In genomic region chr4:58285687-58286086, GRCm38 (mm10) we compare ENCODE assay signal across 15 mouse cellular contexts. TPM values are rescaled to one million over a fixed set of nuclear protein-coding genes. Genes with fewer than 3 reads are reported as not detected.
A peak's percentile ranks its signal among the peaks of the same experiment; 100 is the strongest.
DNase-seq lines count a peak whose midpoint lies in the region; ATAC-seq and TF ChIP-seq lines count a peak whose summit lies in the region.
"Had no signal": no experiment of that assay in that cellular context is flagged by ENCODE, and none has a peak within 500 bp of the region (broad histone marks: within the 10 kb centered on the region; RNA-seq: fewer than 3 reads in every experiment).

Gene Musk, plus strand, starts transcription at chr4:58285960.

- no peak for TF ChIP-seq EP300 in CH12.LX (IDR thresholded peaks at IDR 0.05; ENCODE audit: low read length)

- no peak for TF ChIP-seq POLR2A in CH12.LX (IDR thresholded peaks at IDR 0.05; ENCODE audit: low read depth, low read length)

- H3K27me3 ChIP-seq in heart, embryonic 16.5 days (ENCODE audit: control insufficient read depth, insufficient read depth, low read length) = no peaks in the 10 kb centered on the region
- H3K27me3 ChIP-seq in CH12.LX (replicated peaks) = no peaks in the 10 kb centered on the region
- H3K27me3 ChIP-seq: hindbrain, embryonic 15.5 days; midbrain, embryonic 13.5 days had no signal

- no peak for TF ChIP-seq CTCF in CH12.LX (conservative IDR thresholded peaks at IDR 0.05 in 1 of 2, IDR thresholded peaks at IDR 0.05 in 1 of 2; ENCODE audit: low read depth in 2 of 2, low read length in 2 of 2)
- no peak; the same call in 1 of the 2 replicates for TF ChIP-seq CTCF in gastrocnemius, adult 2 months (IDR thresholded peaks at IDR 0.05)

- no peaks in the 10 kb centered on the region for H3K9me3 ChIP-seq in heart, embryonic 16.5 days (replicated peaks; ENCODE audit: control insufficient read depth, low read length)
- no peaks in the 10 kb centered on the region for H3K9me3 ChIP-seq in CH12.LX (replicated peaks; ENCODE audit: low read length)
- H3K9me3 ChIP-seq: hindbrain, embryonic 15.5 days; midbrain, embryonic 13.5 days had no signal

- no peaks in the 10 kb centered on the region for H3K79me2 ChIP-seq in CH12.LX (replicated peaks; ENCODE audit: control insufficient read depth, extremely low read depth, insufficient read depth, poor library complexity, severe bottlenecking)

- H3K4me3 ChIP-seq in heart, embryonic 16.5 days (ENCODE audit: low read length) = no peak within 1 kb of the TSS
- no peak within 1 kb of the TSS for H3K4me3 ChIP-seq in CH12.LX (replicated peaks in 1 of 3; ENCODE audit: low read depth in 2 of 3, low read length in 2 of 3, poor library complexity in 1 of 3)
- H3K4me3 ChIP-seq in gastrocnemius, adult 2 months = peak within 1 kb of the TSS; percentile 69
- H3K4me3 ChIP-seq: hindbrain, embryonic 15.5 days; midbrain, embryonic 13.5 days had no signal

- H3K4me1 ChIP-seq in heart, embryonic 16.5 days (ENCODE audit: control insufficient read depth, insufficient read depth, low read length) = 0 out of 2 replicates have a peak, but pooled peaks cover 2% of the 10 kb centered on the region
- peaks cover 0 to 11% of the 10 kb centered on the region in 2 experiments; a peak in 2 of 4 replicates for H3K4me1 ChIP-seq in CH12.LX (ENCODE audit: control insufficient read depth in 1 of 2, insufficient read depth in 2 of 2)
- H3K4me1 ChIP-seq: hindbrain, embryonic 15.5 days; midbrain, embryonic 13.5 days had no signal

- H3K36me3 ChIP-seq in heart, embryonic 16.5 days (ENCODE audit: control insufficient read depth, insufficient read depth) = no peaks in the 10 kb centered on the region
- no peaks in the 10 kb centered on the region for H3K36me3 ChIP-seq in CH12.LX (replicated peaks in 1 of 2; ENCODE audit: control insufficient read depth in 1 of 2, insufficient read depth in 1 of 2, low read length in 1 of 2)
- H3K36me3 ChIP-seq: hindbrain, embryonic 15.5 days; midbrain, embryonic 13.5 days had no signal

- WGBS in heart, embryonic 16.5 days = 76% methylated on average over 11 of the region's 11 CpGs

- intact Hi-C loops in heart, postnatal 14 days (cut with DNase I) = no loop called here
- intact Hi-C loops in gastrocnemius, adult 2 months (cut with DNase I) = loop anchor here (10.0 kb wide), 1 partner anchor 109 kb away; no protein-coding TSS in a partner anchor

- dilution Hi-C loops in CH12.LX (cut with MboI; ENCODE audit: extremely low pct_ligation_motif_present, extremely low pct_unique_long_range_greater_than_20kb, low sequenced_read_pairs) = no loop called here

- H3K27ac ChIP-seq in heart, embryonic 16.5 days (ENCODE audit: low read length) = no peak within 1 kb of the TSS
- no peak within 1 kb of the TSS for H3K27ac ChIP-seq in CH12.LX (ENCODE audit: insufficient read depth, low read depth)
- peak within 1 kb of the TSS; percentile 85 for H3K27ac ChIP-seq in gastrocnemius, adult 2 months
- H3K27ac ChIP-seq: hindbrain, embryonic 15.5 days; midbrain, embryonic 13.5 days had no signal

- no peak for ATAC-seq in heart, embryonic 16.5 days (replicated peaks; ENCODE audit: extremely low read depth, insufficient read depth, low FRiP score)
- ATAC-seq: forebrain, embryonic 14.5 days; midbrain, embryonic 13.5 days had no signal

- H3K9ac ChIP-seq in heart, embryonic 16.5 days (ENCODE audit: low read length) = no peak within 1 kb of the TSS
- H3K9ac ChIP-seq in CH12.LX (ENCODE audit: insufficient read depth, low read depth) = no peak within 1 kb of the TSS
- H3K9ac ChIP-seq: hindbrain, embryonic 15.5 days; midbrain, embryonic 13.5 days had no signal

- DNase-seq in heart, postnatal 14 days = no peak
- no peak for DNase-seq in CH12.LX (ENCODE audit: extremely low read depth)
- DNase-seq in gastrocnemius, adult 2 months = peak; percentile 72
- DNase-seq in skeletal muscle tissue, adult 2 months (ENCODE audit: low read depth, low spot score) = peak; percentile 62
- DNase-seq in left cerebral cortex, adult 11 months (ENCODE audit: low spot score) = no peak
- DNase-seq in spleen, postnatal 14 days (ENCODE audit: low spot score in 2 of 2) = no peak
- DNase-seq: cerebellum, postnatal 36 days; left cerebral cortex, postnatal 4 days; lung, adult 18-20 months; lung, postnatal 4 days had no signal

- in situ Hi-C loops in CH12.LX (cut with MboI; ENCODE audit: low pct_ligation_motif_present, low pct_unique_long_range_greater_than_20kb, low sequenced_read_pairs) = loop anchor here (25.0 kb wide), 1 partner anchor 452 kb away; no protein-coding TSS in a partner anchor

- H3K4me2 ChIP-seq in heart, embryonic 16.5 days (ENCODE audit: low read depth, low read length) = peak within 1 kb of the TSS; percentile 37; the same call in 1 of the 2 replicates
- peak within 1 kb of the TSS; percentile 94 for H3K4me2 ChIP-seq in CH12.LX (ENCODE audit: insufficient read depth, low read depth, poor library complexity, severe bottlenecking)
- H3K4me2 ChIP-seq: hindbrain, embryonic 15.5 days; midbrain, embryonic 13.5 days had no signal

- TF ChIP-seq RAD21 in CH12.LX (IDR thresholded peaks at IDR 0.05; ENCODE audit: low read depth, low read length) = no peak

TF ChIP-seq in CH12.LX, 34 proteins besides CTCF, POLR2A, EP300 and RAD21:
- no peak for TF ChIP-seq ZC3H11A (IDR thresholded peaks at IDR 0.05; ENCODE audit: low read depth, low read length)
- no peak for TF ChIP-seq KAT2A (IDR thresholded peaks at IDR 0.05; ENCODE audit: insufficient replicate concordance, low read length)
- no peak for TF ChIP-seq MAZ (IDR thresholded peaks at IDR 0.05; ENCODE audit: low read depth, low read length)
- TF ChIP-seq USF1 (IDR thresholded peaks at IDR 0.05; ENCODE audit: low read depth, low read length) = no peak
- TF ChIP-seq ZMIZ1 (IDR thresholded peaks at IDR 0.05; ENCODE audit: low read depth, low read length) = no peak
- TF ChIP-seq ZNF384 (IDR thresholded peaks at IDR 0.05; ENCODE audit: low read depth, low read length) = no peak
- TF ChIP-seq ELF1 (IDR thresholded peaks at IDR 0.05; ENCODE audit: low read depth, low read length) = no peak
- TF ChIP-seq NRF1 (IDR thresholded peaks at IDR 0.05; ENCODE audit: low read depth, low read length) = no peak
- TF ChIP-seq ZKSCAN1 (IDR thresholded peaks at IDR 0.05; ENCODE audit: borderline replicate concordance, low read depth, low read length) = no peak
- TF ChIP-seq GABPA (IDR thresholded peaks at IDR 0.05; ENCODE audit: insufficient replicate concordance, low read depth, low read length) = no peak
- no peak for TF ChIP-seq CHD2 (IDR thresholded peaks at IDR 0.05; ENCODE audit: low read length)
- no peak for TF ChIP-seq TCF12 (IDR thresholded peaks at IDR 0.05; ENCODE audit: low read depth, low read length)
- TF ChIP-seq RCOR1 (conservative IDR thresholded peaks at IDR 0.05; ENCODE audit: low read depth, low read length) = no peak
- no peak for TF ChIP-seq MYC (IDR thresholded peaks at IDR 0.05; ENCODE audit: low read depth, low read length)
- no peak for TF ChIP-seq USF2 (conservative IDR thresholded peaks at IDR 0.05; ENCODE audit: low read depth, low read length)
- no peak for TF ChIP-seq JUN (IDR thresholded peaks at IDR 0.05; ENCODE audit: insufficient read depth, low read depth, low read length)
- TF ChIP-seq PAX5 (IDR thresholded peaks at IDR 0.05; ENCODE audit: low read length) = no peak
- TF ChIP-seq POLR2AphosphoS2 (IDR thresholded peaks at IDR 0.05; ENCODE audit: low read depth, low read length) = no peak

RNA-seq across cellular contexts. Expression of gene Musk, which starts in this region (rescaled TPM):
- 0.16 TPM in 1 of 2 replicates, not detected in the other for polyA plus RNA-seq in heart, embryonic 16.5 days (2015; fragmentation: Nextera tagmentation; extraction: Ambion mirVana)
- under 1 TPM; 0.78 to 0.98 TPM for total RNA-seq in heart, postnatal 14 days (2021)
- not detected in 2 replicates for total RNA-seq in CH12.LX (2012; rRNA removed)
- total RNA-seq in CH12.LX (2014; rRNA removed) = not detected in 2 replicates
- polyA plus RNA-seq in CH12.LX (2012; ENCODE audit: insufficient read length, low read depth) = not detected in 2 replicates
- total RNA-seq in gastrocnemius, adult 2 months (2021) = 10 to 100 TPM; 20.4 to 66.6 TPM
- total RNA-seq: granulocyte monocyte progenitor cell, adult 5-6 weeks had no signal
- polyA plus RNA-seq: forebrain, embryonic 14.5 days; midbrain, embryonic 13.5 days had no signal

Comparison
In these comparisons a context has a peak if more than half of its experiments do, and no peak if none do; other contexts are left out.
1. RNA of gene Musk (total RNA-seq): 20.4 to 66.6 TPM in gastrocnemius, adult 2 months; 0.78 to 0.98 TPM in heart, postnatal 14 days and not detected in CH12.LX; every median in the first group is over 10 times any median in the second.
2. DNase-seq: peak in gastrocnemius, adult 2 months (single experiment) and skeletal muscle tissue, adult 2 months (single experiment); none in heart, postnatal 14 days (0 of 2), CH12.LX (single experiment), left cerebral cortex, adult 11 months (single experiment) and spleen, postnatal 14 days (0 of 2).